Mouse (Mus musculus) embryo, embryonic 9.5 days (tissue): Measurements from ENCODE around the gene Asna1.

ENCODE experiments used
- DNase-seq: peaks from one replicate; pipeline ENCODE4 v3.0.0-alpha.2; 2017; ENCODE audit errors: extremely low spot score

The Asna1 gene

DNA sequence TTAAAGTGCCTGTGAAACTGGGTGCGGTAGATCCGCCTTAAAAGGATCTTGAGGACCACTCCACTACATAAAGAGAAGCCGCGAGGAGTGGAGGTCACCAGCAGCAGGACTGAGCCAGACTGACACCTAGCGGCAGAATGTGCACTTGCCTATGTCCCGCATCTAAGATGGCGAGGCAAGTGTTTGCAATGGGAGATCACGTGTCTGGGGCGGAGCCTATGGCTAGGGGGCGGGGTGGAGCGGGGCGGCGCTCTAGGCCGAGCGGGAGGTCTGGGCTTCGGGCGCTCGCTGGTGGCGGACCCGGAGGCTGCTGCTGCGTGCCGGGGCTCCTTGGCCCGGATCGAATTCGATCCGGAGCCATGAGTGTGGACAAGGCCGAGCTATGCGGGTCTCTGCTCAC, 34.7 kb downstream of the Asna1 start, which contains the start of gene Hook2:
Gene Hook2 (plus strand): TSS at position 255 of the 400 bp plus-strand sequence.
- peak; percentile 97 for DNase-seq

DNA sequence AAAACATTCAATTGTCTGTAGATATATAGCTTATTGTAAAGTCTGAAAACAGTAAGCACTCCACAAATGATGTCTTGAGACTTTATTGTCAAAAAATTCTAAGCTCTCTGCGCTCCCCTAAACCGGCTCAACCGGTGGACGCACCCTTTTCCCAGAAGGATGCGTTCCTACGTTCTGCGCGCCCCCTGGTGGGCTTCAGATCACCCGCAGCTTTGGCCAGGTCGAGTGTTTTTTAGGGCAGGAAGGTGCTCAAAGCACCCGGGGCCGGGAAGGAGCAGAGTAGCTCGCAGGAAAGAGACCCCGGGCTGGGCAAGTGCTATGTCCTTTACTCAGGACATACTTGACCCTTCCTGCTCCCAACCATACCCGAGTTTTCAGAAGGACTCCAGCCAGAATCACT, 35.3 kb downstream of the Asna1 start:
- peak; percentile 89 for DNase-seq

DNA sequence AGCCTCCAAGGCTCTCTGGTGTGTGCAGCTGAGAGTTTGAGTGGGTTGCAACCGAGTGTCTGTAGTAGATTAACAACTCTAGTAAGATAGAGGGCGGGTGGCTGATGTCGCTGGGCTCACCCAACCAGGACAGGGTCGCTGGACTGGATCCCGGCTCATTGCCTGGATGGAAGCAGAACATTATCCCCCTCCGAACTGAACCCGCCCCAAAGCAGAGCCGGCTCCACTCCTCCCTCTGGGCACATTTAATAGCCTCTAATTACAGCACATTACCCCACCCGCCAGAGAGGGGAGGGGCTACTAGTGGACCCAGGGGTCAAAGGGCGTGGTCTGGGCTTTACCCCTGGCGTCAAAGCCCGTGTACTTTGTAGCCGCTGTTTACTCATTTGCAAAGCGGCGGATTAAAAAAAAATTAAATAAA, 35.8 kb downstream of the Asna1 start:
- peak; percentile 47 for DNase-seq

DNA sequence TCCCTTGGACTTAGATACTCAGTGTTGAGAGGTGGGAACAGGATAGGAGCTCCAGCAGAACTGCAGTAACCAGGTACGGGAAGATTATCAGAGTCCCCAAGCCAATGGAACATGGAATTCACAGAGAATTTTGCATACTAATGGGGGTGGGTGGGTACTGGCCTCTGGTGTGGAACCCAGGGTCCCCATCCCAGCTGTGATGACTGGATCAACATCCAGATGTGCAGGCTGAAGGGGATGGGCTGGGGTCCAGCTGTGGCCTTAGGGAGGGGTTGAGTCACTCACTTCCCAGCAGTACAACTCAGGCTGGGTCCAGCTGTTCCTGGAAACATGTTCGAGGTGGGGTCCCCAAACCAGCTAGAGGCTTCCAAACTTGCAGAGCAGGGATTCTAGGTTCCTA, 37.2 kb downstream of the Asna1 start:
- no peak for DNase-seq

DNA sequence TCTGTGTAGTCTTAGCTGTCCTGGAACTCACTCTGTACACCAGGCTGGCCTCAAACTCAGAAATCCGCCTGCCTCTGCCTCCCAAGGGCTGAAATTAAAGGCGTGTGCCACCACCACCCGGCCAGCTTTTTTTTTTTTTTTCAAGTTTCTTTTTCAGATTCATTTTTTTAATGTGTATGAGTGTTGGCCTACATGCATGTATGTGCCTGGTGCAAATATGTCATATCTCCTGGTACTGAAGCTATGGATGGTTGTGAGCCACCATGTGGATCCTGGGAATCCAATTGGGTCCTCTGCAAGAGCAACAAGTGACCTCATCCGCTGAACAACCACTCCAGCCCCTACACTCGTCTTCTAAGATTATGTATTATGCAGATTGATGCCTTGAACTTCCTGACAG, 37.7 kb downstream of the Asna1 start:
- no peak for DNase-seq

DNA sequence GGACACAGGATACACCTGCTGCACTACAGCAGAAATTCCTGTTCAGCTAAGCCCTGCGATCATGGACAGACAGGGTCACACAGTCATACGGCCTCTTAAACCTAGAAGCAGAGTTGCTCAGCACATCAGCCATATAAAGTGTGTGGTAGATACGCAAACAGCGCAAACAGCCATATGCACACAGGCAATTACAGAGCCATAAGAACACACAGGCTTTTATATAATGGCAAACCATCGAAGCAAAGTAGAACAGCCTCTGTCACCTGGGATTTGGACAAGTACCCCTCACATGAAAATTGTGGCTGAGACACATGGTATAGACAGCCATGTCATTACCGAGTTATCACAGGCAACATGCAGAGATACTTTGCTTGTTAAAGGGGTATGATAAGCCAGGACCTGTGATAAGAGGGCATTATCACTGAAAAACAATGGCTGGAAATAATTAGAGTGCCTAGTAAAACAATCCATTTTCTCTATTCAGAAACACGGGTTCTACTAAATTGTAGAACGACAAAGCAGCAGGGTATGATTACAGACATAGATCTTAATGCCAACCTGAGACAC, 38.6 kb downstream of the Asna1 start:
- no peak for DNase-seq

DNA sequence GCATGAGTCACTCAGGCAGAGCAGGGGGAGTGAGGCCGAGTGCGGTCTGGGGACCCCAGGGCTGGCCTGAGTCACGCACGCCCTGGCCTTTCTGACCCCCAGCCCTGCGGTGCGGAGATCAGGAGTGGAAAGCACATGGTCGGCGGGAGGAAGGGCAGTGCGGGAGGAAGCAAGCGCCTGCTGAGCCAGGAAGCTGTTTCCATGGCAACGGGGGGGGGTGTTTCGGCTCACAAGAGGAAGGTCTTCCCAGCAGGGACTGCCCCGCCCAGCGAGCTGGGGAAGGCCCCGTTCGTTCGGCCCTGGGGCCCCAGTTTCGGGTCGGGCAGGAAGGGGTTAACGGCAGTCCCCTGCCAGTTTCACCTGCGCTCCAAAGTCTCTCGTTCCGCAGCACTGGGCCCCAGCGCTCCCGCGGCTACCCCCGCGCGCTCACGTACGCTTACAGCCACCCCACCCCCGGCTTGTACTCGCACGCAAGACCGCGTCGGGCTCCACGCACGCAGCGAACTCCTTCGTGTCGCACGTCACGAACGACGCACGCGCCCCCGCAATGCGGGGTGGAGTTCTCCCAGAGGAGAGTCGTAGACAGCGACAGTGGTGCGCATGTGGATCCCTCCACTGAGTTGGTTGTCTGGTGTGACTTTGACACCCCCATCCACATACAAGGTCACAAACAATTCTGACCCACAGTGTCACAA, 39.2 kb downstream of the Asna1 start:
- peak; percentile 85 for DNase-seq

DNA sequence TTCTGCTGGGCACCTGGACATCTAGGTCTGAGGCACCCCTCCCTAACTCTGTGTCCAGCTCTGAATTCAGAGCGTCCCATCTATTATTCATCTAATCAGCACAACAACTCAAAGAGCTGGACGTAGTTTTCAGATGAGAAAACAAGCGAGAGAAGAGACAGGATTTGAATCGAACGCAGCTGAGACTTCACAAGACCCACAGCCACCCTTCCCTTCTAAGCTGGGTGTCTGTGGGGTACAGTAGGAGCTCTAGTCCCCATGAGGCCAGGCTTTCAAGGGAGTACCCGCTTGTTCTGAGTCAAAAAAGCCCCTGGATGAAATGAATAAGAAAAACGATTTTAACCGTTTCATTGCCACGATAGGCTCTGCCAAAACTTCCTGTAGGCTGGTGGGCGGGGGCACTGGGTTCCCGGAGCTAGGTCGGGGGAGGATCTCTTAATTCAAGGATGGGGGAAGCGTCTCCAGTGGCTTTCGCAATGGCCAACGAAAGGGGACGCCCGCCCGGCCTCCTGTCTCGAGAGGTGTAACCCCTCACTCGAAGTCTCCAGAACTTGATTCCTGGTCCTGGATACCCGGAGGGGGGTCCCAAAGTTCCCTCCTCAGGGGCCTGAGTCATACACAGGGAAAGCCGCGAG, 39.9 kb downstream of the Asna1 start:
- DNase-seq: no peak

DNA sequence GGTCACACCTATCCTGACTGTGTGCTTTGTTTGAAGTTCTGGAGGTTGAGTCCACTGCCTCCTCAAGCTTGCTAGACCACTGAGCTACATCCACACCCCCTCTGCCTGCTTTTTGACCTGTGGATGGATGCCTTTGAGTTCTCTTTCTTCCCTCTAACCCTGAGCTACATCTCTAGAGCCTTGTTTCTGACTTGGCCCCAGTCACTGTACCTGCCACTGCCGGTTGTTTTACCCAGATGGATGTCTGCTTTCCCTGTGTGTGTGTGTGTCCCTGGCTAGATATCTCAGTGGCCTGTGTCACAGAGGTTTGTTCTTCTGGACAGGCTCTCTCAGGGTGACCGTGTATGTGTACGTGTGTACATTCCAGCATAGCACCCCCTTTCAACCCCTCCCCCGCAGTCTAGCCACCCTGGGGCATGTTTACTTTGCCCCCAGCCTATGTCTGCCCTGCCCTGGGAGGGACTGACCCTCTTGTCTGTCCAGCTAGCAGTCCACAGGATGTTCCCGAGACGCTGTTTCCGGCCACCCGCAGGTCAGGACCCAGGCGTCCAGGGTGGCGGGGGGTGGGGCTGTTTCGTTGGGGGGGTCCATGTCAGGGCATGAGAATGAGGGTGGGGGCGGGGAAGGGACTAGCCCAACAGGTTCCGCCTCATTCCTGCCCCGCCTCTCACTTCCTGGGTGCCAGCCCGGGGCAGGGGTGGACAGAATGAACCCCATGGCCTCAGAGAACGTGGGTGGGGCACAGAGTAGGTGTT, 40.6 kb downstream of the Asna1 start:
- DNase-seq: peak; percentile 42

DNA sequence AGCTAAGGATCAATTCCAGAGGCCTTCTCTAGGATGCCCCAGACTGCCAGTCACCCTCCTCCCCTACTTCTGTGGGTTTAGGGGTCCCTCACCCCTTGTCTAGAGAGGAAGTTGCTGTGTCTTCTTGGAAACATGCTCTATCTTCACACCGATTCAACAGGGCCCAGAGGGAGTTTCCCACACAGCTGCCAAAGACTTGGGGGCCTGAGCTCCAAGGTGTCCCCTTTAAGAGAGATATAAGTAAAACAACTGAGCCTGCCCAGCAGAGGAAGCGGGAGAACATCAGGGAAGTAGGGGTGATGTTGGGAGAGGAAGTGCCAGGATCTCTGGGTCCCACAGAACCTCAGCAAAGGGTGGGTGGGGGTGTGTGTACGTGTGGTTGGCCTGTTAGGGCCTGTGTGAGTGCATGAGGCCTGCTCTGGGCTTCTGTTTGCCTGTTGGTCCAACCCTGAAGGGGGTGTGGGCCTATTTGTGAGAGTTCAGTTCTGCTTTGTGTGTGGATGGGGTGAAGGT, 42.5 kb downstream of the Asna1 start:
- DNase-seq: no peak

DNA sequence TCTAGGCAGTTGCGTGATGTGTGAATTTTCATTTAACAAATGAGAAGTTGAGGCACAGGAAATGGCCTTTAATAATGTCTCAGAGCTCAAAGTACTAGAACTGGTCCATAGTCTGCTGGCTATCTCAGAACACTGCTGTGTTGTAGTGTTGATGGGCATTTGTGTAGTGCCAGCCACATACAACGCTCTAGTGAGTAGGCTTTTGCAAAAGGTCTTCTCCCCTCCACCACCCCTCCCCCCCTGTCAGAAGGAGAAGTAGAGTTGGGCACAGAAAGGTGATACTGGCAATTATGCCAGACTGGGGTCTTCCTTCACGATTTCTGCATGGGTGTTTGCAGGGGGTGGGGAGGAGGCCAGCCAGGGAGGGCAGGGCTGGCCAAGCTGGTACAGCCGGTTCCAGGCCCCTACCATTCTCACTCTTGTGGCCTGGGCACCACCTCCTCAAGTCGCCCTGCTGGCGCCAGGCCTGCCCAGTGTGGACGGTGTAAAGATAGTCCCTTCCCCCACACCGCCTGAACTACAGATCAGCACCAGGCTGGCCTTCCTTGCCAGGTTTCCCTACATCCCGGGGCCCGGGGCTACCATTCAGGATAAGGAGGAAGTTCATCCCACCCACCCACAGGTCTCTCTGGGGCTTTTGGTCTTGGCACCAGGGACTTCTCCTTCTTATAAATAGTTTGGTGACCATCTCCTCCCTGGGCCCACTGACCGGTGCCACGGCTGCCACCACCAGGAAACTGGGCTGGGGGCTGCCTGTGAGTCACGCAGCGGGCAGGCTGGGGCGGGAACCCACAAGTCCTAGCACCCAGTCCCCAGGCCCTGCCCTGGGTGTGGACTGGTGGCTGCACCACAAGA, 43.2 kb downstream of the Asna1 start:
- no peak for DNase-seq

DNA sequence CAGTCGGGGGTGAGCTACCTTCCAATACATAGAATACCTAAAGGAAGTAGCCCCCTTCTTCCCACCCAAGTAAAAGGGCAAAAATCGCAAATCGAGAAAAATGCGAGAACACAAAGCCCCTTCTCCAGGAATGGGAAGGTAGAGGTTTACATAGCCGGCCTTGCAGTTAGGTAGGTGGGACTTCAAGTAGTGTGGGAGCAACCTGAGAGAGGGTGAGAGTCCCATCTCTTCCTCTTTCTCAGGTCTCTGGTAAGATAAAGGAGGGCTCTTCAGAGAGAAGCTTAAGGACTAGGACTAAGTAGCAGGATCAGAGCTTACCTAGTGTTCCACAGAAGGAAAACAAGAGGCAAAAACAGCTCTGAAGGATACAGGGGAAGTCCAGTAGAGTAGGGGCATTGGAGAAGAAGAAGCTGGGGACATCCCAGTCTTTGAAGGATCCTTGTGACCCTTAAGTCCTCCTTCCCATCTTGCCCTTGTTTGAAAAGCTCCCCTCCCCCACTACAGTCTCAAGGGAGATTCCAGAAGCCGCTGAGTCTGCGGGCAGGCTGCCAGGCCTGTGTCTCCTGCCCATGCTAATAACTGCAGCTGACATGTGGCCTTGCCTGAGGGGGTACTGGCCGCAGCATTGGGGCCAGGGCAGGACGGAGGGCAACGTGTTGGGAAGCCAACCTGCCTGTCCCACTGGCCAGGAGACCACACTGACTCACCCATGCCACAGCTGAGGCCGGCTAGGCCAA, 44.3 kb downstream of the Asna1 start:
- DNase-seq: no peak

DNA sequence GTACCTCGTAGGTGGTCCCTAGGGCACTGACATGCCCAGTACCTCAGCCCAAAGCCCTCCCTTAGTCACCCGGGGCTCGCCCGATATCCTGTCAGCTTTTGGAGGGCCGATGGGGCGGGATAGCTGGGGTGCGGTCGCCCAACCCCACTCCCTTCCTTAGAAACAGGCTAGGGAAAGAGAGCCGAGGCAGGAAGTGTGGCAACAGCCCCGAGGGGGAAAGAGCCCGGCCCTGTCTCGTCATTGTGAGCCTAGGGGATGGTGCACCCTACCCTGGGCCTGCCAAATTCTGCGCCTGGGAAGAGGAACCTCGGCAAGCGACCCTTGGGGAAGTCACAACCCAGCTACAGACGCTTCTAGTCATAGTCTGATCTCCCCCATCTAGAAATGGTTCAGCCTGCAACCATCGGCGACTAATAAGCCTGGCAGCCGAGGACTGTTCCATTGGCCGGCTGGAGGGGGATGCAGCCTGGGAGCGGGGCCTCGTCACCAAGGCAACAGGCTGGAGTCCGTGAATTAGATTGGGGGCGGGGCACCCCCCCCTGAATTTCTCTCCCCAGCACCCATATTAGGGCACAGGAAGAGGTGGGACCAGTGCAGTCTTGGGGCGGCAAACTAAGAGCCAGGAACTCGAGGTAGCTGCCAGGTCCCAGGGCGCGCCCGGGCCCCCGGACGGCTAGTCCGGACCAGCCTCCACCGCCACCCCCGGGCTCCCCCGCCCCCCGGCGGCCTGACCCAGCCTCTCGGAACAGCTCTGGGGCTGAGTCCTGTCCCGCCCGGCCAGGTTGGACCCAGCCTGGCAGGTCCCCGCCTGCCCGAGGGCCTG, 45.3 kb downstream of the Asna1 start:
- peak; percentile 88 for DNase-seq

DNA sequence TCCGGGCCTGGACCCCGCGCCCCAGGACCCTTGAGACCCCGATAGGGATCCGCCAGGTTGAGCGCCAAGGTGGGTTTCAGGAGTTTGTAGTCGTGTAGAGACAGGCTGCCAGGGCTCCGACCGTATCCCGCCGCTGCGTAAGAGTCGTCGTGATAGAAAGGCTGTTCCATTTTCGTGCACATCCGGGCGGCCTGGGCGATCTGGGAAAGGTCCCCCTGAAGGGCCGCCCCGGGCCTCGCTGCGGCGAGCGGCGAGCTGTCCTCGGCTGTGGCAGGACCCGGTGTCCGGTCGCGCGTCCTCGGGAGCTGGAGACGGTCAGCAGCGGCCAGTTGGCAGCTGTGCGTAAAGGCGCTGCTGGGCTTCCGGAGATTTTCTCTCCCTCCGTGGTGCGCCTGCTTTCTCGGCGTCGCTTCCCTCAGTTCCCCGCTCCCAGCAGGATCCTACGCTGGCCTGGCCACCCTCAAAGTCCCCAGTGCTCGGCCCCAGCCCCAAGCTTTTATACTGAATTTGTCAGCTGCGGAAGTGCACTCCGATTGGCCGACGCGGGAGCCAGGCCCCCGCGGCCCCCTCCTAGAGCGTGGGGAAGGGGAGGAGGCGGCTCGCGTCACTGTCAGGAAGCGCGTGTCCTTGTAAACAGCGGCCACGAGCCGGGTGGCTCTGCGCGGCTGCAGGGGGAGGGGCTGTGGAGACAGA, 46.7 kb downstream of the Asna1 start, which contains the start of gene Junb:
Gene Junb (minus strand): TSS at position 471 of the 693 bp plus-strand sequence.
- peak; percentile 86 for DNase-seq

DNA sequence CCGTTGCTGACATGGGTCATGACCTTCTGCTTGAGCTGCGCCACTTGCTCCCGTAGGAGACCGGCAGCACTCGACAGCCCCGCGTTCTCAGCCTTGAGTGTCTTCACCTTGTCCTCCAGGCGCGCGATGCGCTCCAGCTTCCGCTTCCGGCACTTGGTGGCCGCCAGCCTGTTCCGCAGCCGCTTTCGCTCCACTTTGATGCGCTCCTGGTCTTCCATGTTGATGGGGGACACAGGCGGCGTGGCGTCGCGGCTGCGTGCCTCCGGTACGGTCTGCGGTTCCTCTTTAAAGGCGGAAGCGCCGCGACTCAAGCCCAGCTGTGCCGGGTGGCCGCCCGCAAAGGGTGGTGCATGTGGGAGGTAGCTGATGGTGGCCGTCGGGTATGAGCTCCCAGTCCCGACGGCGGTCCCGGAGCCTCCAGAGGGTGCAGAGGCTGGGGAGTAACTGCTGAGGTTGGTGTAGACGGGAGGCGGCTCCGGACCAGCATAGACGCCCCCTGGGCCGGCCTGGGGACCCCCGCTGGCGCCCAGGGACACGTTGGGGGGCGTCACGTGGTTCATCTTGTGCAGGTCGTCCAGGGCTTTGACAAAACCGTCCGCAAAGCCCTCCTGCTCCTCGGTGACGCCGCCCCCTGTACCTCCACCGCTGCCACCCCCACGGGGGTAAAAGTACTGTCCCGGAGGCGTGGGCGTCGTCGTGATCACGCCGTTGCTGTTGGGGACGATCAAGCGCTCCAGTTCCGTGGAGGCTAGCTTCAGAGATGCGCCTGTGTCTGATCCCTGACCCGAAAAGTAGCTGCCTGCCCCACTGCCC, 47.4 kb downstream of the Asna1 start:
- peak; percentile 65 for DNase-seq

DNA sequence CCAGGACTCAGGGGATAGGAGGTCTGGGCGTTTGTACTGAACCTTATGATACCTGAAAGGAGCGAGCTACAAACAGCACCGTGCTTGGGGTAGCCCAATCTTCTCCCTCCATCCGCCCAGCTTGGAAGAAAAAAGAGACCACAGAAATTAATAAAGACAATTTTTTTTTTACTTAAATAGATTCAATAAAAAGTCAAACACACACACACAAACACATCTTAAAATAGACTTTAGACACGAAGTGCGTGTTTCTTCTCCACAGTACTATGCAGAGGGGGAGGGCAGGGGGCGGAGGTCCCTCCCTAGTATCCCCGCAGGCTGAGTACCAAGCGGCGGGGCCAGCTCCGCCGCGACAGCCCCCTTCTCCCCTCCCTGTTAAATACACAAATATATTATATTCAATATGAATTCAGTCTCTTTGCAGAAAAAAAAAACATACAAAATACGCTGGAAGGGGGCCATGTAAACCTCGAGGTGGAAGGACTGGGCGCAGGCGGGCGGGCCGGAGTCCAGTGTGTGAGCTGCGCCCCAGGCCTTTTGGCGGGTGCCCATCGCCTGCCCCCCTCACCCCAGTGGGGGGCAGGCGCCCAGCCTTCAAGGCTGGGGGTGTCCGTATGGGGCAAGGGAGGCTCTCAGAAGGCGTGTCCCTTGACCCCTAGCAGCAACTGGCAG, 48.2 kb downstream of the Asna1 start:
- DNase-seq: no peak

DNA sequence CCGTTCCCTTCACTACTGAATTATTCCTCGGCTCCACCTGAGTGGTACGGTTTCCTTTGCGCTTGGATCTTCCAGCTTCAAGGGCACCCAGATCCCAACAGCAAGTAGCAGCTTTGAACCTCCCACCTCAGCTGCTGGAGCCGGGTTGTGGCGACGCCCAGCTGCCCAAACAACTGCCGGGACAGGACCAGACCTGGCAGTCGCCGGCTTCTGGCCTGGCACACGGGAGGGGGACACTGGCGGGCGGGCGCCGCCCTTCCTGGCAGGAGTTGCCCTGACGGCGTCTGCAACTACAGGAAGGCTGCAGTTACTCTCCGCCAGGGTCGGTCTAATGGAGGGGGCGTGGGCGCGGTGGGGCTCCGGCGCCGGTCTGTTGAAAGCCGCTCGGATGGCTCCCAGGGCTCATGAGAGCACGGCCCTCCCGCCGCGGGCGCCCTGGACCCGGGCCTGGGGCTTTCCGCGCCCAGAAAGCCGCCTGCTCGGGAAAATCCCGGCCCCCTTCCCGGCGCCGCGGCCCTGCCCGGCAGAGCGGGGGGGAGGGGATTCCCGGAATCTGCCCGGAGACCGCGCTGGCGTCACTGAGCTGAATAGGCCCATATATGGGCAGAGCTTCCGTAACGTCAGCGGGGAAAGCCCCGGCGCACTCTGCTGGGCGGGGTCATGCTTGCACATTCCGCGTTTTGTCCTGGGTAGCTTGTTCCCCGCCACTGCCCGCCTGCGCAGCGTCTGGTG, 48.9 kb downstream of the Asna1 start:
- peak; percentile 96 for DNase-seq
